Mouse (Mus musculus) thymus, adult 2 months (tissue): ENCODE results near the gene Hsd11b1.

ENCODE experiments used
- CTCF ChIP-seq: fragments of 200-500 bp; IDR thresholded peaks from 2 replicates; pipeline ENCODE4 v1.5.1; 2012; ENCODE audit warnings: mild to moderate bottlenecking, control low read depth, low read length, moderate library complexity, borderline replicate concordance; ENCODE audit not compliant: control insufficient read depth, poor library complexity, insufficient read depth; ENCODE audit errors: extremely low read depth
- POLR2A ChIP-seq: fragments of 200-500 bp; IDR thresholded peaks from 2 replicates; pipeline ENCODE4 v1.6.1; 2012; ENCODE audit warnings: mild to moderate bottlenecking, low read length, control low read depth, moderate library complexity; ENCODE audit not compliant: control insufficient read depth, poor library complexity, insufficient read depth; ENCODE audit errors: extremely low read depth

- TF ChIP-seq CTCF (no peak), POLR2A (no peak)
Observed at GRCm38 (mm10) chr1:193290686-193291085, 26.8 kb upstream of the Hsd11b1 start.
